Mouse (Mus musculus) embryonic facial prominence, embryonic 12.5 days (tissue): ENCODE measurements around the gene Doc2a. TPM values are rescaled to one million over a fixed set of nuclear protein-coding genes. Genes with fewer than 3 reads are reported as not detected.

Source experiments
- ATAC-seq: fragments of 200-750 bp; cut with Nextera tagmentation; 2 replicates; pipeline ENCODE4 v1.8.0; 2017; ENCODE audit not compliant: insufficient number of reproducible peaks, insufficient read depth, low FRiP score, low TSS enrichment
- H3K27ac ChIP-seq: fragments of 300-500 bp; sonication (generic); 2 replicates; pipeline ENCODE4 v1.5.1; 2016; ENCODE audit warnings: mild to moderate bottlenecking
- H3K27me3 ChIP-seq: fragments of 300-500 bp; sonication (generic); 2 replicates; pipeline ENCODE4 v1.6.1; 2016; ENCODE audit warnings: mild to moderate bottlenecking, moderate library complexity
- H3K36me3 ChIP-seq: fragments of 300-500 bp; sonication (generic); 2 replicates; pipeline ENCODE4 v1.6.1; 2016; ENCODE audit warnings: mild to moderate bottlenecking
- H3K4me1 ChIP-seq: fragments of 300-500 bp; sonication (generic); 2 replicates; pipeline ENCODE4 v1.6.1; 2016
- H3K4me2 ChIP-seq: fragments of 300-500 bp; sonication (generic); replicated peaks from 2 replicates; pipeline ENCODE4 v1.6.1; 2016; ENCODE audit warnings: mild to moderate bottlenecking, moderate library complexity
- H3K4me3 ChIP-seq: fragments of 300-500 bp; sonication (generic); 2 replicates; pipeline ENCODE4 v1.5.1; 2016; ENCODE audit warnings: mild to moderate bottlenecking
- H3K9ac ChIP-seq: fragments of 300-500 bp; sonication (generic); 2 replicates; pipeline ENCODE4 v1.6.1; 2016; ENCODE audit warnings: mild to moderate bottlenecking, moderate library complexity
- H3K9me3 ChIP-seq: fragments of 300-500 bp; sonication (generic); 2 replicates; pipeline ENCODE4 v1.6.1; 2016; ENCODE audit warnings: mild to moderate bottlenecking, moderate library complexity
- WGBS: fragments of 180-500 bp; shearing (Covaris S2); methylation state at CpG from one replicate; pipeline ENCODE4 v1.1.7; 2016; 5-methylcytosine and 5-hydroxymethylcytosine counted together
- polyA plus RNA-seq: library from polyadenylated mRNA; unstranded; fragments of >200 nt; fragmentation: Nextera tagmentation; extraction: Ambion mirVana; gene quantifications from 2 replicates; pipeline ENCODE4 v1.2.1, GENCODE M21; 2016

The Doc2a gene
- polyA plus RNA-seq, 1 experiment from 2014 or later, result 2.8 TPM

DNA sequence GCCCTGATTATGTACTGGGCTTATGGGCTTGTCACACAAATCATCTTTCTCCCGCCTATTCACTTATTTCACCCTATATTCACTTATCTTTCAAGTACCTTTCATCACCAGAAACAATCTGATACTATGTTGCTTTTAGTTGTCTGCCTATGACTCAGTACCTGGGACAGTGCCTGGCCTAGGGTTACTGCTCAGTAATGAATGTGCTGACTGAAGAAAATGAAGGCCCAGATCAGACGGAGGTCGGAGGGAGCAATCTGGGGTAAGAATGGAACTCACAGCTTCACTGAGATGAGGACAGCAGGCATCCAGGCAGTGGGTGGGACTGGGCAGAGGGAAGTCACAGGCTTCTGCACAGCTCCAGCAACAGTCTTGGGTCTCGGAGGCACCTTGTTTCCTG is 39.8 kb upstream of the Doc2a start:
- peak overlapping the region; percentile 76; the same call in 1 of the 2 replicates for H3K9ac ChIP-seq
- 77% methylated on average over 4 of the region's 4 CpGs for whole genome bisulfite sequencing
- H3K27me3 ChIP-seq, result no peaks in the 10 kb centered on the region
- H3K27ac ChIP-seq, result no peak overlapping the region
- H3K4me1 ChIP-seq, result peaks cover 21% of the 10 kb centered on the region
- no peaks in the 10 kb centered on the region for H3K9me3 ChIP-seq
- peaks cover 10% of the 10 kb centered on the region; the same call in 1 of the 2 replicates for H3K36me3 ChIP-seq
- no peak for ATAC-seq
- peak overlapping the region; percentile 82 for H3K4me2 ChIP-seq
- H3K4me3 ChIP-seq, result peak overlapping the region; percentile 71; the same call in 1 of the 2 replicates

GRCm38 (mm10) chr7:126808703-126809455 is 38.3 kb upstream of the Doc2a start:
- Histone ChIP-seq H3K27ac (peak overlapping the region; percentile 80), H3K4me3 (peak overlapping the region; percentile 71), H3K27me3 (no peaks in the 10 kb centered on the region), H3K9ac (peak overlapping the region; percentile 76), H3K9me3 (no peaks in the 10 kb centered on the region), H3K4me1 (peaks cover 21% of the 10 kb centered on the region), H3K4me2 (peak overlapping the region; percentile 82), H3K36me3 (peaks cover 4% of the 10 kb centered on the region; the same call in 1 of the 2 replicates)
- peak; percentile 92 for ATAC-seq
- WGBS, result under 1% methylated on average over 43 of the region's 43 CpGs

DNA sequence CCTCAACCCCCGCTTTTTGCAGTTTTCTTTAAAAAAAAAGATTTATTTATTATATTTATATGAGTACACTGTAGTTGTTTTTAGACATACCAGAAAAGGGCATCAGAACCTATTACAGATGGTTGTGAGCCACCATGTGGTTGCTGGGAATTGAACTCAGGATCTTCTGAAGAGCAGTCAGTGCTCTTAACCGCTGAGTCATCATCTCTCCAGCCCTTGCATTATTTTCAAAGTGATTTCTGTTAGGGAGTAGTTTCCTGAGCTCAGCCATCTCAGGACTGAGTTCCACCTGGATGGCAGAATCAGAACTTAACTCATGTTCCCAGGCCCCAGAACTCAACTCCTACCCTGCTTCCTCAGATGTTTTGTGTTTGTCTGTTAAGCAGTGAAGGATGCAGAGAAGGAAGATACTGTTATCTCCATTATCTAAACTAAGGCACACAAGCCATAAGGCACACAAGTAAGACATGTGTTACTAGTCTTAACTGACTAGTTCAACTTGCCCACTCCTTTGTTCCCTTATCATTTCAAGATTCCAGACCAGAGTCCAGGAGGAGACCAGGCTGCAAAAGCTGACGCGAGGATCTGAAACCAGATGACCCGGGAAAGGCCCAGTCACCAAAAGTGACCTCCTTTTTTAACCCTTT is 37.4 kb upstream of the Doc2a start:
- Histone ChIP-seq H3K36me3 (peaks cover 4% of the 10 kb centered on the region; the same call in 1 of the 2 replicates), H3K4me3 (peak overlapping the region; percentile 71; the same call in 1 of the 2 replicates), H3K4me2 (peak overlapping the region; percentile 82), H3K9ac (peak overlapping the region; percentile 76; the same call in 1 of the 2 replicates), H3K27ac (no peak overlapping the region; the same call in 1 of the 2 replicates), H3K9me3 (no peaks in the 10 kb centered on the region), H3K4me1 (peaks cover 21% of the 10 kb centered on the region), H3K27me3 (no peaks in the 10 kb centered on the region)
- ATAC-seq, result no peak
- whole genome bisulfite sequencing, result 55% methylated on average over 5 of the region's 5 CpGs

DNA sequence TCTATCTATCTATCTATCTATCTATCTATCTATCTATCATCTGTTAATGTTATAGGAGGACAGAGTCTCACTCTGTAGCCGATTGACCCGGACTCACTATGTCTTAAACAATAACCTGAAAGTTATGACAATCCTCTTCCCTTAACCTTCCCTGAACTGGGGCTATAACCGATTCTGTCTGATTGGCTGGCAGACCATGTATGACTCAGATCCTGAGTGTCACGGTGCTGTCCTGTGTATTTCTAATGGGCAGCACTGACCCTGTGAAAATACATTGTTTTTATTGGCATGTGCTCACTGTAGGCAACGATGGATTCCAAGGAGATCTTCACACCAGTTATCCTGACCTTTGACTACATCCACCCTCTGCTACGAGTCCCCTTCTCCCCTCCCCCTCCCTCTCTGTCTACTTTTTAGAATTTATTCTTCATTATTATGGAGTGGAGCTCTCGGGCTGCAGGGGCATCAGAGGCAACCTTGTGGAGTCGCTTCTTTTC is 31.4 kb upstream of the Doc2a start:
- no peak overlapping the region for H3K9ac ChIP-seq
- WGBS, result 68% methylated on average over 8 of the region's 8 CpGs

GRCm38 (mm10) chr7:126816494-126816893 is 30.7 kb upstream of the Doc2a start:
- no peak overlapping the region for H3K9ac ChIP-seq
- no peaks in the 10 kb centered on the region for H3K9me3 ChIP-seq
- H3K27me3 ChIP-seq, result no peaks in the 10 kb centered on the region
- no peaks in the 10 kb centered on the region for H3K36me3 ChIP-seq
- H3K4me3 ChIP-seq, result no peak overlapping the region
- 85% methylated on average over 8 of the region's 8 CpGs for WGBS
- H3K4me1 ChIP-seq, result no peaks in the 10 kb centered on the region
- no peak for ATAC-seq
- no peak overlapping the region for H3K4me2 ChIP-seq
- H3K27ac ChIP-seq, result no peak overlapping the region

More for the DNA sequence above, 31.4 kb upstream of the Doc2a start:
- Histone ChIP-seq H3K9me3 (no peaks in the 10 kb centered on the region), H3K27me3 (no peaks in the 10 kb centered on the region), H3K4me2 (no peak overlapping the region), H3K4me3 (no peak overlapping the region), H3K36me3 (no peaks in the 10 kb centered on the region), H3K4me1 (no peaks in the 10 kb centered on the region), H3K27ac (no peak overlapping the region)
- ATAC-seq, result no peak

GRCm38 (mm10) chr7:126817595-126817994 is 29.6 kb upstream of the Doc2a start:
- H3K4me1 ChIP-seq, result no peaks in the 10 kb centered on the region
- H3K27ac ChIP-seq, result no peak overlapping the region
- no peaks in the 10 kb centered on the region for H3K9me3 ChIP-seq
- H3K4me3 ChIP-seq, result no peak overlapping the region
- 87% methylated on average over 7 of the region's 7 CpGs for WGBS
- no peak overlapping the region for H3K9ac ChIP-seq
- no peaks in the 10 kb centered on the region for H3K36me3 ChIP-seq
- no peak for ATAC-seq
- peaks cover 7% of the 10 kb centered on the region for H3K27me3 ChIP-seq
- H3K4me2 ChIP-seq, result no peak overlapping the region

DNA sequence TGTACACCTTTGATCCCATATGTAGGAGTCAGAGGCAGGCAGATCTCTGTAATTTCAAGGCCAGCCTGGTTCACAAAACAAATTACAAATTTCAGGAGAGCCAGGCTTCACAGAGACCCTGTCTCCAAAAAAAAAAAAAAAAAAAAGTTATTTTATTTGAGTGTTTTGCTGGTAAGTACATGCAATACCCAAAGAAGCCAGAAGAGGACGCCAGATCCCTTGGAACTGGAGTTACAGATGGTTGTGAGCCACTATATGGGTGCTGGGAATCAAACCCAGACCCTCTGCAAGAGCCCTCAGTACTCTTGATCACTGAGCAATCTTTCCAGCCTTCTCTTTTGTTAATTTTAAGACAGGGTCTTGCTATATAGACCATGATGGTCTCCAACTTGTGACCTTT is 28.4 kb upstream of the Doc2a start:
- H3K4me2 ChIP-seq, result no peak overlapping the region
- H3K9me3 ChIP-seq, result no peaks in the 10 kb centered on the region
- 41% methylated on average over 1 of the region's 1 CpGs for WGBS
- peaks cover 19% of the 10 kb centered on the region for H3K27me3 ChIP-seq
- peaks cover 7% of the 10 kb centered on the region; the same call in 1 of the 2 replicates for H3K4me1 ChIP-seq
- H3K27ac ChIP-seq, result no peak overlapping the region
- no peak for ATAC-seq
- no peaks in the 10 kb centered on the region for H3K36me3 ChIP-seq
- no peak overlapping the region for H3K4me3 ChIP-seq
- no peak overlapping the region for H3K9ac ChIP-seq

- Histone ChIP-seq H3K9me3 (no peaks in the 10 kb centered on the region), H3K4me2 (no peak overlapping the region), H3K4me3 (no peak overlapping the region), H3K27me3 (peaks cover 35% of the 10 kb centered on the region), H3K27ac (no peak overlapping the region), H3K4me1 (peaks cover 7% of the 10 kb centered on the region; the same call in 1 of the 2 replicates), H3K9ac (no peak overlapping the region), H3K36me3 (no peaks in the 10 kb centered on the region)
- WGBS, result 13% methylated on average over 7 of the region's 7 CpGs
- no peak for ATAC-seq
Measured at GRCm38 (mm10) chr7:126821835-126822511, 25.2 kb upstream of the Doc2a start.

- H3K4me2 ChIP-seq, result peak overlapping the region; percentile 52
- H3K4me1 ChIP-seq, result peaks cover 7% of the 10 kb centered on the region; the same call in 1 of the 2 replicates
- WGBS, result 10% methylated on average over 9 of the region's 9 CpGs
- H3K27me3 ChIP-seq, result peaks cover 35% of the 10 kb centered on the region
- no peak for ATAC-seq
- H3K4me3 ChIP-seq, result peak overlapping the region; percentile 33; the same call in 1 of the 2 replicates
- no peak overlapping the region for H3K27ac ChIP-seq
- H3K9me3 ChIP-seq, result no peaks in the 10 kb centered on the region
- H3K36me3 ChIP-seq, result no peaks in the 10 kb centered on the region
- peak overlapping the region; percentile 46; the same call in 1 of the 2 replicates for H3K9ac ChIP-seq
Measured at GRCm38 (mm10) chr7:126822741-126823140, 24.5 kb upstream of the Doc2a start.

GRCm38 (mm10) chr7:126823202-126823711 is 24.0 kb upstream of the Doc2a start:
- H3K4me2 ChIP-seq, result peak overlapping the region; percentile 52
- peaks cover 35% of the 10 kb centered on the region for H3K27me3 ChIP-seq
- no peak overlapping the region for H3K27ac ChIP-seq
- no peaks in the 10 kb centered on the region for H3K36me3 ChIP-seq
- H3K4me1 ChIP-seq, result peaks cover 7% of the 10 kb centered on the region; the same call in 1 of the 2 replicates
- ATAC-seq, result no peak
- H3K9ac ChIP-seq, result peak overlapping the region; percentile 46
- under 1% methylated on average over 11 of the region's 19 CpGs for WGBS
- H3K9me3 ChIP-seq, result no peaks in the 10 kb centered on the region
- peak overlapping the region; percentile 33 for H3K4me3 ChIP-seq

DNA sequence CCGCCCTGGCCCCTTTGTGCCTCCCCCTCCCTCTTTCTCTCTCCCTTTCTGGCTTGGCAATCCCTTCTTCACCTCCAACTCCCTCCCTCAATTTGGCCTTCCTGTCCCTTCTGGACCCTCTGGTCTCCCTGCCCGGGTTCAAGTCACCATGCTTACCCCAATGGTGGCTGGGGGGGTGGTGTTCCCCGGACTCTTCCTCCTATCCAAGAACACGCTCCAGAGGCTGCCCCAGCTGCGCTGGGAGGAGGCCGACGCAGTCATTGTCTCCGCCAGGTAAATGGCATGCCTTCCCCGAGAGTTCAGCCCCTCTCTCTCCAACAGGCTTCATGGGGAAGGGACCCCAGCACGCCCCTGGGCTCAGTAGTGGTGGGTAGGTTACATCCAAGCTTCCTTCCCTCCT is 23.3 kb upstream of the Doc2a start:
- Histone ChIP-seq H3K4me3 (no peak overlapping the region), H3K36me3 (no peaks in the 10 kb centered on the region), H3K4me2 (peak overlapping the region; percentile 52), H3K27ac (no peak overlapping the region), H3K9me3 (no peaks in the 10 kb centered on the region), H3K4me1 (peaks cover 7% of the 10 kb centered on the region; the same call in 1 of the 2 replicates), H3K27me3 (peaks cover 35% of the 10 kb centered on the region), H3K9ac (no peak overlapping the region)
- 9% methylated on average over 10 of the region's 10 CpGs for WGBS
- no peak for ATAC-seq
